Mouse (Mus musculus): ENCODE measurements around the gene 5730522E02Rik.

The 5730522E02Rik gene

GRCm38 (mm10) chr11:26128385-26128784 lies 82.2 kb downstream of the 5730522E02Rik start:
- no peak for DNase-seq (ENCODE audit: low spot score)

GRCm38 (mm10) chr11:26125923-26126322 lies 84.6 kb downstream of the 5730522E02Rik start:
- DNase-seq (ENCODE audit: low spot score), result no peak

- DNase-seq (ENCODE audit: low spot score), result no peak
Measured at GRCm38 (mm10) chr11:26120781-26121557, 89.6 kb downstream of the 5730522E02Rik start.

GRCm38 (mm10) chr11:26117651-26118050 lies 92.9 kb downstream of the 5730522E02Rik start:
- DNase-seq (ENCODE audit: low spot score), result no peak

- no peak for DNase-seq (ENCODE audit: low spot score)
Measured at GRCm38 (mm10) chr11:26112206-26112605, 98.4 kb downstream of the 5730522E02Rik start.

- no peak for DNase-seq (ENCODE audit: low spot score)
Measured at GRCm38 (mm10) chr11:26108647-26109046, 101.9 kb downstream of the 5730522E02Rik start.

GRCm38 (mm10) chr11:26104680-26105079 lies 105.9 kb downstream of the 5730522E02Rik start:
- no peak for DNase-seq (ENCODE audit: low spot score)

GRCm38 (mm10) chr11:26103698-26104097 lies 106.9 kb downstream of the 5730522E02Rik start:
- peak; percentile 65 for DNase-seq (ENCODE audit: low spot score)

GRCm38 (mm10) chr11:26102878-26103277 lies 107.7 kb downstream of the 5730522E02Rik start:
- DNase-seq (ENCODE audit: low spot score), result peak; percentile 33

- DNase-seq (ENCODE audit: low spot score), result no peak
Measured at GRCm38 (mm10) chr11:26100077-26100476, 110.5 kb downstream of the 5730522E02Rik start.

GRCm38 (mm10) chr11:26098933-26099332 lies 111.6 kb downstream of the 5730522E02Rik start:
- no peak for DNase-seq (ENCODE audit: low spot score)

- DNase-seq (ENCODE audit: low spot score), result no peak
Measured at GRCm38 (mm10) chr11:26096095-26096494, 114.5 kb downstream of the 5730522E02Rik start.

GRCm38 (mm10) chr11:26088993-26089392 lies 121.6 kb downstream of the 5730522E02Rik start:
- DNase-seq (ENCODE audit: low spot score), result no peak

- no peak for DNase-seq (ENCODE audit: low spot score)
Measured at GRCm38 (mm10) chr11:26086679-26087078, 123.9 kb downstream of the 5730522E02Rik start.

GRCm38 (mm10) chr11:26085380-26086035 lies 125.1 kb downstream of the 5730522E02Rik start:
- DNase-seq (ENCODE audit: low spot score), result no peak

GRCm38 (mm10) chr11:26076335-26076734 lies 134.2 kb downstream of the 5730522E02Rik start:
- DNase-seq (ENCODE audit: low spot score), result no peak

- DNase-seq (ENCODE audit: low spot score), result no peak
Measured at GRCm38 (mm10) chr11:26075536-26075935, 135.0 kb downstream of the 5730522E02Rik start.

GRCm38 (mm10) chr11:26073638-26074294 lies 136.8 kb downstream of the 5730522E02Rik start:
- DNase-seq (ENCODE audit: low spot score), result peak; percentile 81

- no peak for DNase-seq (ENCODE audit: low spot score)
Measured at GRCm38 (mm10) chr11:26072101-26072500, 138.5 kb downstream of the 5730522E02Rik start.

- DNase-seq (ENCODE audit: low spot score), result no peak
Measured at GRCm38 (mm10) chr11:26063252-26063651, 147.3 kb downstream of the 5730522E02Rik start.

GRCm38 (mm10) chr11:26061471-26062137 lies 149.0 kb downstream of the 5730522E02Rik start:
- no peak for DNase-seq (ENCODE audit: low spot score)

GRCm38 (mm10) chr11:26013527-26013926 lies 197.0 kb downstream of the 5730522E02Rik start:
- DNase-seq (ENCODE audit: low spot score), result no peak
